Mouse (Mus musculus) forebrain, embryonic 11.5 days (tissue): Measurements from ENCODE around the gene Rhbdd2. TPM values are rescaled to one million over a fixed set of nuclear protein-coding genes. Genes with fewer than 3 reads are reported as not detected.

ENCODE experiments used
- ATAC-seq: fragments of 200-750 bp; cut with Nextera tagmentation; replicated peaks from 2 replicates; pipeline ENCODE4 v1.8.0; 2017; ENCODE audit warnings: moderate TSS enrichment; ENCODE audit not compliant: low FRiP score
- DNase-seq: peaks from one replicate; pipeline ENCODE4 v3.0.0-alpha.2; 2017; ENCODE audit warnings: low spot score
- H3K27ac ChIP-seq: fragments of 300-500 bp; sonication (generic); 2 replicates; pipeline ENCODE4 v1.5.1; 2014; ENCODE audit warnings: low read depth, low read length
- H3K27me3 ChIP-seq: fragments of 300-500 bp; sonication (generic); 2 replicates; pipeline ENCODE4 v1.6.1; 2014; ENCODE audit warnings: mild to moderate bottlenecking, low read length, mixed read lengths; ENCODE audit not compliant: control insufficient read depth, insufficient read depth
- H3K36me3 ChIP-seq: fragments of 300-500 bp; sonication (generic); 2 replicates; pipeline ENCODE4 v1.6.1; 2014; ENCODE audit warnings: mild to moderate bottlenecking, low read length, moderate library complexity, mixed read lengths; ENCODE audit not compliant: control insufficient read depth, insufficient read depth
- H3K4me1 ChIP-seq: fragments of 300-500 bp; sonication (generic); replicated peaks from 2 replicates; pipeline ENCODE4 v1.6.1; 2014; ENCODE audit warnings: low read length, mixed read lengths; ENCODE audit not compliant: control insufficient read depth, insufficient read depth
- H3K4me2 ChIP-seq: fragments of 300-500 bp; sonication (generic); 2 replicates; pipeline ENCODE4 v1.6.1; 2014; ENCODE audit warnings: low read depth, mild to moderate bottlenecking, low read length, moderate library complexity, mixed read lengths; ENCODE audit not compliant: severe bottlenecking
- H3K4me3 ChIP-seq: fragments of 300-500 bp; sonication (generic); 2 replicates; pipeline ENCODE4 v1.5.1; 2014; ENCODE audit warnings: low read depth, low read length
- H3K9ac ChIP-seq: fragments of 300-500 bp; sonication (generic); 2 replicates; pipeline ENCODE4 v1.6.1; 2014; ENCODE audit warnings: low read length
- H3K9me3 ChIP-seq: fragments of 300-500 bp; sonication (generic); 2 replicates; pipeline ENCODE4 v1.6.1; 2016; ENCODE audit warnings: low read length, mixed read lengths; ENCODE audit not compliant: control insufficient read depth
- WGBS: fragments of 180-500 bp; shearing (Covaris S2); extraction: QIAGEN DNeasy Blood & Tissue Kit; methylation state at CpG from one replicate; pipeline ENCODE4 v1.1.7; 2014; 5-methylcytosine and 5-hydroxymethylcytosine counted together
- polyA plus RNA-seq: library from polyadenylated mRNA; unstranded; fragments of >200 nt; fragmentation: Nextera tagmentation; extraction: Ambion mirVana; gene quantifications from 2 replicates; pipeline ENCODE4 v1.2.1, GENCODE M21; 2014

Gene Rhbdd2
- polyA plus RNA-seq, 1 experiment from 2014 or later = 60.1 TPM

DNA sequence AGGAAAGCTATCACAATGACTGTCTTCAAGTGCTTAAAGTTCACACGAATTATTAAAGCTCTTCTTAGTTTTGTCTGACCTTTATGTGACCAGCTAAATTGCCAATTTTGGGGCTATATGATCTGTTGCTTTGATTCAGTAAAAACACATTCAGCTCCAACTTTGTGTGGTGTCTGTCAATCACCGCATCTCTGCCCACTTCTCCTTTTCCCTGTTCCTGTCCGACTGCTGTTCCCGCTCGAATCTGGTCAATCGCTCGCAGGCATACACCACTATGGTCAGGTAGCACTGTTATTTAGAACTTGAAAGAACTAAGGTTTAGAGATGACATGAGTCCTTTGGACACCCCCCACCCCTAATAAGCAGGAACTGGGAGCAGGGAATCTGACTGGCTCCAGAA lies 35.7 kb downstream of the Rhbdd2 start:
- Histone ChIP-seq H3K9me3 (no peaks in the 10 kb centered on the region), H3K4me1 (no peaks in the 10 kb centered on the region), H3K27me3 (no peaks in the 10 kb centered on the region), H3K9ac (no peak overlapping the region), H3K4me2 (no peak overlapping the region), H3K36me3 (no peaks in the 10 kb centered on the region), H3K27ac (no peak overlapping the region), H3K4me3 (no peak overlapping the region)
- DNase-seq (no peak), ATAC-seq (no peak)
- 79% methylated on average over 7 of the region's 7 CpGs for WGBS

DNA sequence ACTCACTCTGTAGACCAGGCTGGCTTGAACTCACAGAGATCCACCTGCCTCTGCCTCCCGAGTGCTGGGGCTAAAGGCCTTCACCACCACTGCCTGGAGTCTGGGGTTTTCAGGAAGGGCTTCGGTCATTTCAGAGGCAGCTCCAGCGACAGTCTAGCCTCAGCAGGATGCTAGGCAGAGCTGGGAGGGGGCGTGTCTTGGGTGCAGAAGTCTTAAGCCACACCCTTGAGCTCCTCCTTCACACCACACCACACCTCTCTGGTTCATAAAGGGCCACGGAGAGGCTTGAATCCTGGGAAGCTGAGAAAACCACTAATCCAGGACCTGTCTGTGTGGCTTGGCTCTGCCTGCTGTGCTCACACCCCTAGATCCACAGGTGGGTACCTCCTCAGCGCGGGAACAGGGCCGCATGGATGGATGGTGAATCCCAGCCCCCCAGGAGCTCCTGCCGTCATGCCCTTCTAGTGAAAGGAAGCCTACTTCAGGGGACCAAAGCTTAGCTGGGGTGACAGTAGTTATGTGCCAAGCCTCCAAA lies 37.4 kb downstream of the Rhbdd2 start, which contains the start of gene Por:
TSS of gene Por (plus strand) at position 293 of the 535 bp plus-strand sequence.
- no peak for ATAC-seq
- Histone ChIP-seq H3K36me3 (no peaks in the 10 kb centered on the region), H3K27me3 (no peaks in the 10 kb centered on the region), H3K9me3 (no peaks in the 10 kb centered on the region), H3K4me3 (no peak within 1 kb of the TSS), H3K4me1 (peaks cover 3% of the 10 kb centered on the region), H3K9ac (no peak within 1 kb of the TSS), H3K27ac (no peak within 1 kb of the TSS), H3K4me2 (no peak within 1 kb of the TSS)
- no peak for DNase-seq
- 21% methylated on average over 9 of the region's 9 CpGs for WGBS

DNA sequence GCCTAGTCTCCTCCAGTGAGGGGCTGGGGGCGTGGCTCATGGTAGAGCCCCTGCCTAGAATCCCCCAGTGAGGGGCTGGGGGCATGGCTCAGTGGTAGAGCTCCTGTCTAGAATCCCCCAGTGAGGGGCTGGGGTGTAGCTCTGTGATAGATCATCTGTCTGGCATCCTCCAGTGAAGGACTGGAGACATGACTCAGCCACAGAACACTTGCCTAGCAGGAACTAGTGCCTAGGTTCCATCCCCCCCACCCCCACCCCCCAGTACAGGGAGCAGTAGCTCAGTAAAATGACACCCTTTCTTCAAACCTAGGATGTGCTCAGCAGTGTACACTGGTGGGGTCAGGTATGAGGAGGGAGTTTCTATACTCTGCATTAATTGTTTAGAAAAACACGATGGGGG lies 38.5 kb downstream of the Rhbdd2 start:
- Histone ChIP-seq H3K9ac (no peak overlapping the region), H3K9me3 (no peaks in the 10 kb centered on the region), H3K4me1 (peaks cover 9% of the 10 kb centered on the region), H3K27ac (no peak overlapping the region), H3K4me3 (no peak overlapping the region), H3K36me3 (no peaks in the 10 kb centered on the region), H3K4me2 (no peak overlapping the region), H3K27me3 (no peaks in the 10 kb centered on the region)
- 79% methylated on average over 2 of the region's 2 CpGs for WGBS
- no peak for ATAC-seq
- DNase-seq = no peak

DNA sequence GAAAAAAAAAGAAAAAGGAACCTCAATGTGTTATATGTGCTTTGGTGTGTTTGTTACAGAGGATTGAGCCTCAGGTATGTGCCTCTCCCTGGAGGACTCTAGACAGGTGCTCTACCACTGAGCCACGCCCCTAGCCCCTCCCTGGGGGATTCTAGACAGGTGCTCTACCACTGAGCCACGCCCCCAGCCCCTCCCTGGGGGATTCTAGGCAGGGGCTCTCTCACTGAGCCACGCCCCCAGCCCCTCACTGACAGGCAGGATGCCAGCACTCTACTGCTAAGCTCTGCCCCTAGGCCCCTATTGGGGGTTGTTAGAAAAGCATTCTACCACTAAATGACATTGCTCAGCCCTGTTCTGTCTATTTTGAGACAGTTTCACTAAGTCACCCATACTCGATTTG lies 40.1 kb downstream of the Rhbdd2 start:
- Histone ChIP-seq H3K9me3 (no peaks in the 10 kb centered on the region), H3K27me3 (no peaks in the 10 kb centered on the region), H3K27ac (no peak overlapping the region), H3K4me1 (peaks cover 9% of the 10 kb centered on the region), H3K4me2 (no peak overlapping the region), H3K4me3 (no peak overlapping the region), H3K36me3 (no peaks in the 10 kb centered on the region), H3K9ac (no peak overlapping the region)
- DNase-seq (no peak), ATAC-seq (no peak)
- WGBS = 69% methylated on average over 4 of the region's 4 CpGs

DNA sequence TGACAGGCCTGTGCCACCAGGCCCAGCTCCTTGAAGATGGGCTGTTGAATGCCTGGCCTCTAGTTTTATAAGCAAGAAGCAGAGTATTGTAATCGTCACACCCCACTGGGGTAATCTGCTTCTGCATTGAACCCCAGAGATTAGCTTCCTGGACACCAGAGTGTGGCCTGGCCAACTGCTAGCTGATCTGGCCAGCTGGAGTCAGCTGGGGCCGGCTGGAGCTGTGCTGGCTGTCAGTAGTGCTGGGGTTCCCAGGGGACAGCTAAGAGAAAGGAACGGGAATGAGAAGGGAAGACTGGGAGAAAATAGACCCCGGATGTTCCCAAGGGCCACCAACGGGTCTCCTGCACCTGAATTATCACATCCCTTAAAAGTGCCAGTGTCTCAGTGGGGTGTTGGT lies 40.6 kb downstream of the Rhbdd2 start:
- Histone ChIP-seq H3K27me3 (no peaks in the 10 kb centered on the region), H3K9ac (no peak overlapping the region), H3K4me1 (peaks cover 9% of the 10 kb centered on the region), H3K9me3 (no peaks in the 10 kb centered on the region), H3K36me3 (no peaks in the 10 kb centered on the region), H3K4me2 (no peak overlapping the region), H3K27ac (no peak overlapping the region), H3K4me3 (no peak overlapping the region)
- whole genome bisulfite sequencing = 51% methylated on average over 5 of the region's 5 CpGs
- ATAC-seq = no peak
- no peak for DNase-seq

DNA sequence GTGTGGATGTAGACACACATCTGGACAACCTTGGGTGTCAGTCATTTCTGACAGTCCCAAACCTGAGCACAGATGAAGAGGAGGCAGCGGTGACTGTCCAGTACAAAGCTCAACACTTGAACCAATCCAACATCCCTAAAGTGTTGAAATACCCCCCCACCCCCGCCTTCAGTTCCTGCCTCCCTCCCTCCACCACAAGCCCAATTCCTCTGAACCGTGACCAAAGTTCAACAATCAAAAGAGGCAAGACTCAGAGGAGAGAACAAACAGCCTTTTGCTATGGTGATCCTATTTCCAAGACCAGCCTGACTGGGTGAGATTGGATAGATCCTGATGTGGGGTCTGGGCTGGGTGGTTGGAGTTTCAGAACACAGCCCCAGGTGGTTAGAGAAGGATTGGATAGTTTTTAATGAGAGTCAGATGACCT lies 41.9 kb downstream of the Rhbdd2 start:
- WGBS = 17% methylated on average over 3 of the region's 3 CpGs
- peak; percentile 56 for DNase-seq
- peak overlapping the region; percentile 70 for H3K27ac ChIP-seq
- no peak overlapping the region for H3K4me3 ChIP-seq
- H3K9ac ChIP-seq = no peak overlapping the region
- peak; percentile 63 for ATAC-seq
- H3K4me2 ChIP-seq = peak overlapping the region; percentile 37; the same call in 1 of the 2 replicates
- H3K36me3 ChIP-seq = no peaks in the 10 kb centered on the region
- H3K4me1 ChIP-seq = peaks cover 9% of the 10 kb centered on the region
- no peaks in the 10 kb centered on the region for H3K9me3 ChIP-seq
- no peaks in the 10 kb centered on the region for H3K27me3 ChIP-seq

DNA sequence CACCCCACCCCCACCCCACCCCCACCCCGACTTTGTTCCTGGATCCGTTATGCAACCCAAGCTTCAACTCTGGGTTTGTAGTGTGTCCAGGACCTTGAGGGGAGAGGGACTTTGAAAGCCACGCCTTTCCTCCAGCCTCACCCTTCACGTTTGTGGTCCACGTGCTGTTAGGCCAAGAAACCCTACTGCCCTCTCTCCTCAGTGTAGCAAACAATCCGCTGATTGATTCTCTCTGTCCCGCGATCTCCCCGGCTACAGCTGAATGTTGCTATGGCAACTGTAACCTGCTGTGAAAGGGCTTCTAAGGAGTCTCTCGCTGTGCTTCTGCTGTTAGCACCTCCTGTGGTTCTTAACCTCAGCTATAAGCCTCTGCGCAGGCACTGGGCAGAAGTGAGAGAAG lies 42.4 kb downstream of the Rhbdd2 start:
- H3K4me1 ChIP-seq = peaks cover 9% of the 10 kb centered on the region
- no peaks in the 10 kb centered on the region for H3K27me3 ChIP-seq
- H3K4me2 ChIP-seq = peak overlapping the region; percentile 37; the same call in 1 of the 2 replicates
- H3K9me3 ChIP-seq = no peaks in the 10 kb centered on the region
- peak overlapping the region; percentile 32; the same call in 1 of the 2 replicates for H3K9ac ChIP-seq
- WGBS = under 1% methylated on average over 11 of the region's 11 CpGs
- ATAC-seq (peak; percentile 83), DNase-seq (peak; percentile 80)
- no peaks in the 10 kb centered on the region for H3K36me3 ChIP-seq
- H3K4me3 ChIP-seq = peak overlapping the region; percentile 6; the same call in 1 of the 2 replicates
- H3K27ac ChIP-seq = peak overlapping the region; percentile 70

DNA sequence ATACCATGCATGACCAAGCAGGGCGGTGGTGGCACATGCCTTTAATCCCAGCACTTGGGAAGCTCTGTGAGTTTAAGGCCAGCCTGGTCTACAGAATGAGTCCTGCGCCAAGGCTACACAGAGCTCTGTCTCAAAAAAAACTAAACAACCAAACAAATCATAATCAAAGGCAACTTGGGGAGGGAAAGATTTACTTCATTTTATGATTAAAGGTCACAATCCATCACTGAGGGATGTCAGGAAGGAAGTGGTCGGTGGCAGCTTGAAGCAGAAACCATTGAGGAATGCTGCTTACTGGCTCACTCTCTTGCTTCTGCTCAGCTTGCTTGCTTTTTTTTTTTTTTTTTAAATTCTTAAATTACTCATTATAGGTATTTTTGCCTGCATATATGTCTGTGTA lies 44.3 kb downstream of the Rhbdd2 start:
- ATAC-seq = no peak
- no peak overlapping the region for H3K4me3 ChIP-seq
- no peak overlapping the region for H3K27ac ChIP-seq

DNA sequence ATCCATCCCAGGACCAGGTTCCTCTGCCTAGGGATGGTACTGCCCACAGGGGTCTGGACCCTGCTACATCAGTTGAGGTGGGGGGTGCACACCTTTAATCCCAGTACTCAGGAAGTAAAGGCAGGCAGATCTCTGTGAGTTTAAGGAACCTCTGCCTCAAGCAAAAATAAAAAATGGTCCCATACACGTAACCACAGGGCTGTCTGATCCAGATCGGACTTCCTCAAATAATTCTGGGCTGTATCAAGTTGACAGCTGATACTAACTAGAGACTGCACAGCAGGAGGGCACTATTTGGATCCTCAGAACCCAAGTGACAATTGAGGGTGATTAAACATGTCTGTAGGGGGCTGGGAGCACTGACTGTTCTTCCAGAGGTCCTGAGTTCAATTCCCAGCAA lies 44.8 kb downstream of the Rhbdd2 start:
- DNase-seq (no peak), ATAC-seq (no peak)
- Histone ChIP-seq H3K36me3 (no peaks in the 10 kb centered on the region), H3K9me3 (no peaks in the 10 kb centered on the region), H3K9ac (no peak overlapping the region), H3K27me3 (no peaks in the 10 kb centered on the region), H3K27ac (no peak overlapping the region), H3K4me1 (peaks cover 9% of the 10 kb centered on the region), H3K4me2 (no peak overlapping the region), H3K4me3 (no peak overlapping the region)
- WGBS = 88% methylated on average over 2 of the region's 2 CpGs

More for the DNA sequence above, 44.3 kb downstream of the Rhbdd2 start:
- H3K4me1 ChIP-seq = peaks cover 9% of the 10 kb centered on the region
- no peak overlapping the region for H3K9ac ChIP-seq
- no peaks in the 10 kb centered on the region for H3K9me3 ChIP-seq
- H3K36me3 ChIP-seq = no peaks in the 10 kb centered on the region
- H3K27me3 ChIP-seq = no peaks in the 10 kb centered on the region
- DNase-seq = no peak
- 81% methylated on average over 3 of the region's 3 CpGs for WGBS
- no peak overlapping the region for H3K4me2 ChIP-seq
